Mouse (Mus musculus): ENCODE data around the gene Lsamp.

- TF ChIP-seq POLR2A (IDR thresholded peaks at IDR 0.05; ENCODE audit: insufficient read length, low read depth) (no peak), USF1 (IDR thresholded peaks at IDR 0.05; ENCODE audit: low read depth) (no peak), TCF12 (IDR thresholded peaks at IDR 0.05; ENCODE audit: insufficient read depth, poor library complexity, severe bottlenecking) (no peak), TCF3 (IDR thresholded peaks at IDR 0.05; ENCODE audit: insufficient read length, low read depth) (no peak), REST (IDR thresholded peaks at IDR 0.05; ENCODE audit: insufficient read depth, insufficient read length) (no peak), POLR2AphosphoS2 (IDR thresholded peaks at IDR 0.05; ENCODE audit: insufficient read length, low read depth) (no peak), MAX (IDR thresholded peaks at IDR 0.05; ENCODE audit: low read depth) (no peak)
Measured at GRCm38 (mm10) chr16:40399531-40399930, 415.4 kb downstream of the Lsamp start.
